Mouse (Mus musculus) spleen, embryonic (tissue): ENCODE measurements around the gene Gapdh.

ENCODE experiments used
- CTCF ChIA-PET: fragments of 350-600 bp; sonication (Branson Sonifier 250); formaldehyde crosslinking; loops from one replicate; lab custom pipeline; 2022; lab: Charles Lee

Gene Gapdh

DNA sequence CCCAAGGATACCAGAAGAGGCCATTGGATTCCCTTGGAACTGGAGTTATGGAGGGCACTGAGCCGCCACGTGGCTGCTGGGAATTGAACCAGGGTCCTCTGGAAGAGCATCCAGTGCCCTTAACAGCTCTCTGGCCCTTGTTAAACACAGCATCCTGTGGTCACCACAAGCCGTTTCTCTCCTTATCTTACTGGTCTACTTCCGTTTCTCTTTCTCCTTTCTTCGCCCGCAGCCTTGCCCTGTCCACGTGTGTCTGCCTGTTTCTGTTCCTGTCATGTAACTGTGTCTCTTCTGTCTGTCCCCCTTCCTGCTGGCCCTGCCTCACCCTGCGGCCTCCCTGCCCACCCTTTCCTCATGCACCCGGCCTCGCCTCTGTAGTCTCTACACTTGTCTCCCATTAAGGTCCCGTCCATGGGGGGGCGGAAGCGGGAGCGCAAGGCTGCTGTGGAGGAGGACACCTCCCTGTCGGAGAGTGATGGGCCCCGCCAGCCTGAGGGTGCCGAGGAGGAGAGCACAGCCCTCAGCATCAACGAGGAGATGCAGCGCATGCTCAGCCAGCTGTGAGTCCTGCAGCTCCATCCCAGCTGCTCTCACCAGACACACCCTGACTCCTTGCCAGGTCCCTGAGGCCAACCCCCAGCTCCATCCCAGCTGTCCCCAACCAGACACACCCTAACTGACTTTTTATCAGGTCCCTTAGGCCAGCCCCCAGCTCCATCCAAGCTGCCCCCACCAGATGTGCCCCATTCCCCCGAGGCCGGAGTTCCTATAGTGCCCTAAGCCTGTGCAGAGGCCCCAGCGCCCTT lies 13.9 kb downstream of the Gapdh start:
- CTCF ChIA-PET = interaction anchor here (0.6 kb wide), 1 partner anchor 114 kb away, joined by 3 read pairs; no protein-coding TSS in a partner anchor

DNA sequence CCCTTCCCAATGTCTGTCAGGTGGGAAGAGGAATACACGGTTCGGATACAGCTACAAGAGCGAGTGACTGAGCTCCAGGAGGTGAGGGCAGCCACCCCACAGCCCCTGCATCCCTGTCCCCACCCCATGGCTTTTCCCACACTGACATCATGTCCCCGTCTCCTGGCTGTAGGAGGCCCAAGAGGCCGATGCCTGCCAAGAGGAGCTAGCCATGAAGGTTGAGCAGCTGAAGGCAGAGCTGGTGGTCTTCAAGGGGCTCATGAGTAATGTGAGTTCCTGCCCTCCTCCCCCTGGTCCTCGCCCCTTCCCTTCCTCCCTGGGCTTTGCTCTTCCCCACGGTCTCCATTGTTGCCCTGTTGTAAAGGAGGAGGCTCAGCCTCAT lies 16.7 kb downstream of the Gapdh start:
- CTCF ChIA-PET = no interaction called here

GRCm38 (mm10) chr6:125148926-125149568 lies 17.2 kb downstream of the Gapdh start:
- CTCF ChIA-PET = no interaction called here

DNA sequence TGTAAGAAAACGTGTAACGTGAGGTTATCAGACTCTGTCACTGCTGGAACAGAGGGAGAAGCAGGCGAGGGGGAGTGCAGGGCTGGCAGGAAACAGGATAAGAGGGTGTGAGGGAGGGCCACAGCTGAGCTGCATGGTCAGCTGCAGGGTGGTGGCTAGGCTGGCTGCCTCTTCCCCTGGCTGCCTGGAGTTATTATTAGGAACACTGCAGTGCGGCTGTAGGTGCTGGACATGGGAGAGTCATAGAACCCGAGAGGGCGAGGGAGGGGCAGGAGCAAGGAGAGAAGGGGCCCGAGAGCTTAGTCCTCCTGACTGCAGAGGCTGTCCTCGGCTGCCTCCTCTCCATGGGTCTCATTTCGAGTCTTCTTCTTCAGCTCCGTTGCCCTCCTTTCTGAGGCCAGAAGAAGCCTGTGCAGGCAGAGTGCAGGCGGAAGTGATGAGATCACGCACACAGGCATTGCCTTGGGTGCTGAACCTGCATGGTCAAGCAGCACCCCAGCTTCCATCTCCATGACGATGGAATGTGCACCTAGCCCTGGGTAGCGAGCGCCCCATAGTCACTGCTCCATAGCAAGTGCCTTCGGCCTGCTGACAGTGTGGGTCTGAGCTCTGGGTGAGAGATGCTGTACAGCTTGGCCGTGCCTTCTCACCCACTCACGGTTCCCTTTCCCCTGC lies 17.9 kb downstream of the Gapdh start:
- CTCF ChIA-PET = no interaction called here

DNA sequence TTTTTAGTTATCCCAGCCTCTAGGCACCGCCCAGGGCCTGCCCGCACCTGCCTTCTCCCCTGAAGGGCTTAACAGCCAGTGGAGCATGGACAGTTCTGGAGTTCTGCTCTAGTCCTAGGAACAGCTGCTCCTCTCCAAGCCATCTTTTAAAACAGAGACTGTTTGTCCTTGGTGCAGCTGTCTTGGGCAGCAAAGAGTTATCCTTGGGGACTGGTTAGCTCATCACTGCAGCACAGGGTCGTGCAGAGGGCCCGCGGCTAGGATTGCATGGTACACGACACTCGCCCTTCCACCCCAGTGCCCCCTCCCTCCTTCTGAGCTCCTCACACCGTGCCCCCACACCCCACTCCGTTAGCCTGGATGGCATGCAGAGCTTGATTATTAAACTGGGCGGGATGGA lies 18.9 kb downstream of the Gapdh start:
- CTCF ChIA-PET = no interaction called here

DNA sequence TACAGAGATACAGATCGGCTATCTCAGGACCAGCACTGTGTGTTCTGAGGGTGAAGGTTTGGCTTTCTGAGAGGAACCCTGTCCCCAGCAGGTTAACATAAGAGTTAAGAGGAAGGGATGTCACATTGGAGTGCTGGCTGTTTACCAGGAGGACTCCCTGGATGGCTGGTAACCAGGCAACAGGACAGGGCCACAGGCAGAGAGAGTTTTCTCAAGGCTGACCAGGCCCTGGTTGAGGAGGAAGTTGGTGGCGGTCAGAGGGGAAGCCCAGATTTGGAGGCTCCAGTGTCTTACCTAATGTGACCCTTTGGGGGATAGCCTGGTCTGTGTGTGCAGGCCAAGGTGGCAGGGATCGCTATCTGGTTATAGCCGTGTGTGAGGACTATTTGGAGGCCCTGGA lies 19.5 kb downstream of the Gapdh start:
- CTCF ChIA-PET = no interaction called here

- CTCF ChIA-PET = no interaction called here
Measured at GRCm38 (mm10) chr6:125146148-125146547, 20.1 kb downstream of the Gapdh start.

DNA sequence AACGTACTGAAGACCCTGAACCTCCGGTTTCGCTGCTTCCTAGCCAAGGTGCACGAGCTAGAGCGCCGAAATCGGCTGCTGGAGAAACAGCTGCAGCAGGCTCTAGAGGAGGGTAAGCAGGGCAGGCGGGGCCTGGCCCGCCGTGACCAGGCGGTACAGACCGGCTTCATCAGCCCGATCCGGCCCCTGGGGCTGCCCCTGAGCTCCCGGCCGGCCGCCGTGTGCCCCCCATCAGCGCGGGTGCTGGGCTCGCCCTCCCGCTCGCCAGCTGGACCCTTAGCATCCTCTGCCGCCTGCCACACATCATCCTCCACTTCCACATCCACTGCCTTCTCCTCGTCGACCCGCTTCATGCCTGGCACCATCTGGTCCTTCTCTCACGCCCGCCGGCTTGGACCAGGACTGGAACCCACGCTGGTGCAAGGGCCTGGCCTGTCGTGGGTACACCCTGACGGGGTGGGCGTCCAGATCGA lies 20.8 kb downstream of the Gapdh start:
- CTCF ChIA-PET = no interaction called here

- CTCF ChIA-PET = no interaction called here
Measured at GRCm38 (mm10) chr6:125145001-125145400, 21.3 kb downstream of the Gapdh start, which contains the start of gene Iffo1. Gene Iffo1, plus strand, starts transcription at chr6:125145241.

GRCm38 (mm10) chr6:125143904-125144303 lies 22.4 kb downstream of the Gapdh start:
- CTCF ChIA-PET = no interaction called here

DNA sequence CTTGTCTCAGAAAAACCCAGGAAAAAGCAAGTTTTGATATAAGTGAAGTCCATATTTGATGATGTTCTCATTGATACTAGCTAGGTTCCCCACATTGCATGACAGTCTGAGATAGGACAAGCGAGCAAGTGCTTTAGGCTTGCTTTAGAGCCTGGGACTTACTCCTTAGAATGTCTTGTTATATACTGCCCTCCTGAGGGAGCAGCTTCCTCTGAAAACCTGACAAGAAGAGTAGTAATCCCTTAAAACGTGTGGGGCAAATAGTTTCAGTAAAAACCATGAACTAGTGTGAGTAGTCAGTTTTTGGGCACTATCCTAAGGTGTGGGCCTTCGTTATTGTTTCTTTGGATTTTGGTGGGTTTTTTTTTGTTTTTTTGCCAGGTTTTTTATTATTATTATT lies 23.1 kb downstream of the Gapdh start:
- CTCF ChIA-PET = no interaction called here

- CTCF ChIA-PET = interaction anchor here (0.6 kb wide), 1 partner anchor 90 kb away, joined by 7 read pairs; no protein-coding TSS in a partner anchor
Measured at GRCm38 (mm10) chr6:125142436-125142835, 23.8 kb downstream of the Gapdh start.

DNA sequence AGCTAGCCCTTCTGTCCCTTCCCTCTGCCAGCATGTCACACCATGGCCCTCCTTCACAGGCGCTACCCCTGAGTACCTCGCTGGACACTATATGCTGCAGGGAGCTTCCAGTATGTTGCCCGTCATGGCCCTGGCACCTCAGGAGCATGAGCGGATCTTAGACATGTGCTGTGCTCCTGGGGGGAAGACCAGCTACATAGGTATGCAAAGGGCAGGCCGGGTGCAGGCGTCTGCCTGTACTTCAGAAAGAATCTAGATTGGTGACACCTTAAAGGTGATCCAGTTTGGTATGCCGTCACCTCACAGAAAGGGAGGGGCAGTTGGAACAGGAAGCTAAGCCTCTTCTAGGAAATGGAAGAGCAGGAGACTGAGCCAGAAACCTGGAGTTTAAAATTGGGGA lies 26.5 kb downstream of the Gapdh start:
- CTCF ChIA-PET = no interaction called here

GRCm38 (mm10) chr6:125137002-125137671 lies 29.1 kb downstream of the Gapdh start:
- CTCF ChIA-PET = interaction anchor here (0.6 to 1.0 kb wide), 3 partner anchors 36 to 100 kb away, joined by 3 to 4 read pairs (median 3); partner anchors contain the start of gene Cd27

- CTCF ChIA-PET = interaction anchor here (0.5 to 0.6 kb wide), 2 partner anchors 126 to 423 kb away, joined by 3 read pairs; no protein-coding TSS in a partner anchor
Measured at GRCm38 (mm10) chr6:125132470-125132869, 33.8 kb downstream of the Gapdh start.

- CTCF ChIA-PET = interaction anchor here (0.5 kb wide), 1 partner anchor 422 kb away, joined by 3 read pairs; no protein-coding TSS in a partner anchor
Measured at GRCm38 (mm10) chr6:125131302-125132156, 34.7 kb downstream of the Gapdh start, which contains the start of gene Nop2. Gene Nop2, plus strand, starts transcription at chr6:125131909.

DNA sequence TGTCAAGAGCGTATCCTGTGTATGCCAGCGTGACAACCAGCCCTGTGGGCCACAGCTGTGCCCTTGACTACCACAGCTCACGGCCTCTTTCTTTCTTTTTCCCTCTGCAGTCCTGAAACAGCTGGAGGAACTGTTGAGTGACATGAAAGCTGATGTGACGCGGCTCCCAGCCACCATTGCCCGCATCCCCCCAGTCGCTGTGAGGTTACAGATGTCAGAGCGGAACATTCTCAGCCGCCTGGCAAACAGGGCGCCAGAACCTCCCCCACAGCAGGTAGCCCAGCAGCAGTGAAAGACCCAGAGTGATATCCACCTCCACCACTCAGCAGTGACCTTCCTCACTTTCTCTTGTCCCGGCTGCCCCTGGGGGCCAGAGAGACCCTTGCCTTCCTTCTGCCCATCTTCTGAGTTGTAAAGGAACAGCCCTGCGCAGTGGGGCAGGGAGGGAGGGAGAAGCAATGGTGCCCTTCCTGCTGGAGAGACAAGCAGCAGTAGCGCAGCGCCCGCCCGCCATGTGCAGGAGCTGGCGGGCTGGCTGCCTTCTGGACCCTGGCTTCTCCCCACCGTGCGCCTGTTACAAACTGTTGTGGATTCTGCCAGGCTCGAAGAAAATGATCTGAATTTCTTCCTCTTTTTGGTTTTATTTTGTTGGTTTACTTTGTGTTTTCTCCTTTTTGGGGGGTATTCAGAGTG lies 36.4 kb downstream of the Gapdh start:
- CTCF ChIA-PET = interaction anchor here (0.6 to 0.7 kb wide), 2 partner anchors 353 to 365 kb away, joined by 4 to 22 read pairs; partner anchors contain the start of gene Cd9

DNA sequence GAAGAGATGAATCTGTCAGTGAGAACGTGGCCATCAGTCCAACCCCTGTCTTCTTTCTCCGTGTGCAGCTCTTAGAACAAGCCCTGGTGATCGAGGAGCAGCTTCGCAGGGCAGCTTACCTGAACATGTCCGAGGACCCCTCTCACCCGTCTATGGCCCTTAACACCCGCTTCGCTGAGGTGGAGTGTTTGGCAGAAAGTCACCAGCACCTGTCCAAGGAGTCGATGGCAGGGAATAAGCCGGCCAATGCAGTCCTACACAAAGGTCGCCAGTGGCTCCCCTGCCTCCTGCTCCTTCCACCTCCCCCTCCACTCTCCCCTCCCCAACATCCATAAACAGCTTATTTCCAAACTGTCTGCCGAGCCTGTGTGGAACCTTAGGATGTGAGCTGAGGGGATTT lies 37.5 kb downstream of the Gapdh start:
- CTCF ChIA-PET = no interaction called here

- CTCF ChIA-PET = interaction anchor here (0.6 kb wide), 1 partner anchor 165 kb away, joined by 3 read pairs; no protein-coding TSS in a partner anchor
Measured at GRCm38 (mm10) chr6:125119387-125119786, 46.9 kb downstream of the Gapdh start.

- CTCF ChIA-PET = no interaction called here
Measured at GRCm38 (mm10) chr6:125112553-125112952, 53.7 kb downstream of the Gapdh start.
